Mouse (Mus musculus): ENCODE results near the gene Bex4. TPM values are rescaled to one million over a fixed set of nuclear protein-coding genes. Genes with fewer than 3 reads are reported as not detected.
"Not testable (repeated sequence)": the region's sequence is repeated elsewhere in the genome, so short reads cannot be mapped to it uniquely, and the experiment has no call there.

The Bex4 gene
- polyA plus RNA-seq, 1 experiment, result 22.9 TPM

DNA sequence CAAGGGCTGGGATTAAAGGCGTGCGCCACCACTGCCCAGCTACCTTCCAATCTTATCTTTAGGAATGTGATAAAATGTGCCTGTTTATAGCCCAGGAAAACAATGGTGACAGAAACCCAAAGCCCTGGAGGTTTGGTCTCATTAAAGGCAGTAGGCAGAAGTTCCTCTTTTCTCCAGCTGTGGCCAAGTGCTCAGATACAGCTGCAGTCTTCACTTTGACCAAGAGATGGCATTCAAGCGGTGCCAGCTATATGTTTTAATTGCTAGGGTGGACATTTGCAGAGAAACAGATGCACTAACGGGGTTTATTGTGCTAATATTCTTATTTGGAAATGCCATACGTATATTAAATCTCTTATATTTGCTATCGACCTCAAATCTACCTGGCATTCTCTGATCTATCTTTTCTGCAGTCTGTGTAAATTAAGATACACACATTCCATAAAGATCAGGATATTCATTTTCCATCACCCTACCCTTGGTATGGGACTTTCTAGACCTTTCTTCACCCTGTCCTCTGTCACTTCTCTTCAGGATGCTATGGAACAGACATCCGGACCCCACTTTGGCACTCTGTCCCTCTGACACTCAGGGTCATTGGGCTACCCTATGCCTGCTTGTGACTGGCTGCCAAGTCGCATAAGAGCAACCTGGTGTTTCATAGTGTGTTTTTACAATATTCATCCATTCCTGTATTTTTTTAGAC, 11.6 kb upstream of the Bex4 start:
- peaks cover 1% of the 10 kb centered on the region; the same call in 1 of the 2 replicates for H3K4me1 ChIP-seq (ENCODE audit: control insufficient read depth, insufficient read depth, low read length)
- H3K4me3 ChIP-seq (ENCODE audit: insufficient read depth, low read length), result no peak overlapping the region
- no peak overlapping the region for H3K27ac ChIP-seq (ENCODE audit: insufficient read depth, low read length)
- TF ChIP-seq CTCF (IDR thresholded peaks at IDR 0.05; ENCODE audit: extremely low read depth, insufficient read depth, low read length), result 0 out of 2 replicates have a peak, but pooled peaks have one; percentile 13
- TF ChIP-seq POLR2A (IDR thresholded peaks at IDR 0.05; ENCODE audit: extremely low read depth, insufficient read depth, low read length), result no peak

GRCm38 (mm10) chrX:136127744-136128064, 11.1 kb upstream of the Bex4 start:
- no peak overlapping the region for H3K27ac ChIP-seq (ENCODE audit: insufficient read depth, low read length)
- peak; percentile 59 for TF ChIP-seq CTCF (IDR thresholded peaks at IDR 0.05; ENCODE audit: extremely low read depth, insufficient read depth, low read length)
- no peak for TF ChIP-seq POLR2A (IDR thresholded peaks at IDR 0.05; ENCODE audit: extremely low read depth, insufficient read depth, low read length)

GRCm38 (mm10) chrX:136135559-136135958, 3.2 kb upstream of the Bex4 start:
- H3K4me1 ChIP-seq (ENCODE audit: control insufficient read depth, insufficient read depth, low read length), result no peaks in the 10 kb centered on the region
- TF ChIP-seq CTCF (IDR thresholded peaks at IDR 0.05; ENCODE audit: extremely low read depth, insufficient read depth, low read length) (no peak), POLR2A (IDR thresholded peaks at IDR 0.05; ENCODE audit: extremely low read depth, insufficient read depth, low read length) (no peak)
- H3K27ac ChIP-seq (ENCODE audit: insufficient read depth, low read length), result no peak overlapping the region

More at GRCm38 (mm10) chrX:136127744-136128064, 11.1 kb upstream of the Bex4 start:
- H3K4me1 ChIP-seq (ENCODE audit: control insufficient read depth, insufficient read depth, low read length), result peaks cover 1% of the 10 kb centered on the region; the same call in 1 of the 2 replicates
- no peak overlapping the region for H3K4me3 ChIP-seq (ENCODE audit: insufficient read depth, low read length)

DNA sequence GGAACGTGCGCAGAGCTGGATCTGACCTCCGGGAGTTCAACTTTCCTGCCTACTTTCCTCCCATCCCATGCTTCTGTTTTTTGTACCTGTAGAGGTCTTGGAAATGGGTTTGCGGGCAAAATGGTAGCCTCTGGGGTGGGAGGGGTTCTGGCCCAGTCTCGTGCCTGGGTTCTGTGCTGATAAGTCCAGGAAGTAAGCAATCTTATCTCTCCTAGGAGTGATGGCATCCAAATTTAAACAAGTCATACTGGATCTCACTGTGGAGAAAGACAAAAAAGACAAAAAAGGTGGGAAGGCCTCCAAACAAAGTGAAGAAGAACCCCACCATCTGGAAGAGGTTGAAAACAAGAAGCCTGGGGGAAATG, 826 bp downstream of the Bex4 start:
- H3K27ac ChIP-seq (ENCODE audit: insufficient read depth, low read length); H3K4me1 ChIP-seq (ENCODE audit: control insufficient read depth, insufficient read depth, low read length): not testable (repeated sequence)
- peak overlapping the region; percentile 26; the same call in 1 of the 2 replicates for H3K4me3 ChIP-seq (ENCODE audit: insufficient read depth, low read length)

More at GRCm38 (mm10) chrX:136135559-136135958, 3.2 kb upstream of the Bex4 start:
- H3K4me3 ChIP-seq (ENCODE audit: insufficient read depth, low read length), result no peak overlapping the region

DNA sequence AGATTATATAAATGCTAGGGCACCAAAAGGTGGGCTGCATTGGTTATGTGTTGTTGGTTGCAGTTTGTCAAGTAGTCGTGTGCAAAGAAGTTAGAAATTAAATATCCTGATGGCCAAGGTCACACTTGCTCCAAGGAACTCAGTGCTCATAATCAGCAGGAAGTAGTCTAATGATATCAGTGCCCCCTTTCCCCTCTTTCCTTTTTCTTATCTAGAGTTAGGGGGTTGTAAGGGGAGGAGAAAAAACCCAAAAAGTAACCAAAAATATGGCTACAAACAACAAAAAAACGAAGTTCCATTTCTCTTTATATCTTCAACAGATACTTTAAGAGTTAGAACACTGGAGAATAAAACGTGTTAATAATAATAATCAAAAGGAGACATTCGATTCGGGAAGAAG, 2.6 kb downstream of the Bex4 start:
- H3K4me3 ChIP-seq (ENCODE audit: insufficient read depth, low read length), result no peak overlapping the region
- H3K4me1 ChIP-seq (ENCODE audit: control insufficient read depth, insufficient read depth, low read length), result no peaks in the 10 kb centered on the region
- H3K27ac ChIP-seq (ENCODE audit: insufficient read depth, low read length), result no peak overlapping the region
- TF ChIP-seq POLR2A (IDR thresholded peaks at IDR 0.05; ENCODE audit: extremely low read depth, insufficient read depth, low read length) (no peak), CTCF (IDR thresholded peaks at IDR 0.05; ENCODE audit: extremely low read depth, insufficient read depth, low read length) (no peak)

DNA sequence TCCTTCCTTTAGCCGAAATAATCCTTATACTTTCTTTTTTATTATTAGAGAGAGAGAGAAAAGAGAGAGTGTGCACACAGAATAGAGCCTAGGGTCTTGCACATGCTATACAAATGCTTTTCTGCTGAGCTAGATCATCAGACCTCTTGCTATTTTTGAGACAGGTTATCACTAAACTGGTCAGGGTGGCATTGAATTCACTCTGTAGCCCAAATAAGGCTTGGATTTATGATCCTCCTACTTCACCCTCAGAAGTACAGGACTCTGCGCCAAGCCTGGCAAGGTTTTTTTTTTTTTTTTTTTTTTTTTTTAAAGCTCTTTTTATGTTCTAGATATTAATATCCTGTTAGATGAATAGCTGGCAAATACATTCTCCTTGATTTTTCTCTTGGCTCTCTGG, 4.9 kb downstream of the Bex4 start:
- no peaks in the 10 kb centered on the region for H3K4me1 ChIP-seq (ENCODE audit: control insufficient read depth, insufficient read depth, low read length)
- no peak overlapping the region for H3K4me3 ChIP-seq (ENCODE audit: insufficient read depth, low read length)
- H3K27ac ChIP-seq (ENCODE audit: insufficient read depth, low read length), result no peak overlapping the region
- no peak for TF ChIP-seq POLR2A (IDR thresholded peaks at IDR 0.05; ENCODE audit: extremely low read depth, insufficient read depth, low read length)
- no peak for TF ChIP-seq CTCF (IDR thresholded peaks at IDR 0.05; ENCODE audit: extremely low read depth, insufficient read depth, low read length)

DNA sequence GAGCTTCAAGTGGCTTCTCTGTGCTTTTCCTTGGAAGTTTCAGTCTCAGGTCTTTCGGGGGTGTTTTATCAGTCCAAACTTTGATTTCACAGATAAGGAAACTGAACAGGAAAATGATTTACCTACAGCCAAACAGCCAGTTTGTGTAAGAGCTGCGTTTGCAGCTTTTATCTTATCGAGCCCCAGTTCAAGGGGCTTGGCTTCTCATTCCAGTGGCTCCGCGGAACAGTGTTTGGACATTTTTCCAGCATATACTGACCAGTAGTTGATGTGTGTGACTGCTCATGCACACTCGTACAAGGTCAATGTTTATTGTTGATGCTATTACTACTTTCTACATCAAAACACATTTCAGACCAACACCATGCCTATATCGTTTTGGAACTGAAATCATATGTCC, 5.4 kb downstream of the Bex4 start:
- no peaks in the 10 kb centered on the region for H3K4me1 ChIP-seq (ENCODE audit: control insufficient read depth, insufficient read depth, low read length)
- no peak overlapping the region for H3K27ac ChIP-seq (ENCODE audit: insufficient read depth, low read length)
- H3K4me3 ChIP-seq (ENCODE audit: insufficient read depth, low read length), result no peak overlapping the region
- TF ChIP-seq CTCF (IDR thresholded peaks at IDR 0.05; ENCODE audit: extremely low read depth, insufficient read depth, low read length) (no peak), POLR2A (IDR thresholded peaks at IDR 0.05; ENCODE audit: extremely low read depth, insufficient read depth, low read length) (no peak)

DNA sequence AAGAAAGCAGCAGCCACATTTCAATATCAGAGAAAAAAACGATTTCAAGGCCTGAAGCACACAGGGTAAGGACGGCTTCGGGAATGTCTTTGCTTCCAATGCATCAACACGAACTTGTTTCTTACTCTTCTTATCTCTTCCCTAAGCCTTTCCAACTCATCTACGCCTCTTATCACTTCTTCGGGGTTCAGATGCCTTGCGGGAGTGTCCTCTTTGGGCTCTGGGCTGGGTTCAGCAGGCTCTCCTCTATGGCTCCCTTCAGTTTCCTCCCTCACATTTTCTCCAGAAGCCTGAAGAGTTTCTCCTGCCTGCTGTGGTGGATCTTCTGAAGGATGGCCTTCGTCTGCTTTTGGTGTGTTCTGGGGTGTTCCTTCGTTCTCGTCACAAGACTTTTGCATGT, 31.8 kb downstream of the Bex4 start:
- TF ChIP-seq POLR2A (IDR thresholded peaks at IDR 0.05; ENCODE audit: extremely low read depth, insufficient read depth, low read length) (no peak), CTCF (IDR thresholded peaks at IDR 0.05; ENCODE audit: extremely low read depth, insufficient read depth, low read length) (no peak)
- Histone ChIP-seq H3K4me1 (ENCODE audit: control insufficient read depth, insufficient read depth, low read length) (no peaks in the 10 kb centered on the region), H3K4me3 (ENCODE audit: insufficient read depth, low read length) (no peak overlapping the region; the same call in 1 of the 2 replicates), H3K27ac (ENCODE audit: insufficient read depth, low read length) (no peak overlapping the region)

DNA sequence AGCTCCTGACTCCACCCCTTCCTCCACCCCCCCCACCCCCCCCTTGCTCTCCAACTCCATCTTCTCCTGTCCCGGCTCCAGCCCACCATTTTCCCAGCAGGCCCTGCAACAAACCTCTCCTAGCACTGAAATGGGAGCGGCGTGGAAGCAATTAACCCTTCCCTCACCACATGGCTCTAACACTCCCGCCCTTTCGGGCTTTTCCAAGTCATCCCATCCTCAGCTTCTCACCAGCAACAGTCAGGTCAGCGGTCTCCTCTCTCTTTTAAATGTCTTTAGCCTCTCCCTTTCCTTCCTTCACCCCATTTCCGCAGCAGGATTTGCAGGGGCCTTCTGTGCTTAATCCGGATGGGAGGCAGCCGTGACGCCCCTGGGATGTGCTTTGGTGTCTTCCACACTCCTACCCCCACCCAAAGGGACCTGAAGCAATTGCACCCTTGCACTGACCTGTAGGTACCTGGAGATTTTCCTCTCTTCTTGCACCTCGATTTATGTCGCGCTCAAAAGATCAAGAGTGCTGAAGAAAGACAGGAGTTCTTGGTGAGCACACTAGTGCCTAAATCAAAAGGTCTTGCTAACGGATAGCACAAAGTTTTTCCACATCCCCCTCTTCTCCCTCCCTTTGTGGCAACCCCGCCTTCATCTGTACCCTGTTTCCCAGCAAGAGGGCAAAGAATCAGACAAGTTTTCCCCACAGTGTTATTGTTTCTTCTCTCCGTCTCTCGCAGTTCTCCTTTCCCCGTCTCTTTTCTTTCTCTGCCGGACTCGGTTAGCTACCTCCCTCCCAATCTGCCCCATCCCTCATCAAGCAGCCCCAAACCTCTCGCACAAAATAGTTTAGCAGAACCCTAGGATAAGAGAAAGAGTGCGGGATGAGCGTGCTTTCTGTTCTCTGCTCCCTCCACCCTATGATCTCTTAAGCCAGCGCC, 32.7 kb downstream of the Bex4 start:
- Histone ChIP-seq H3K27ac (ENCODE audit: insufficient read depth, low read length) (peak overlapping the region; percentile 64), H3K4me1 (ENCODE audit: control insufficient read depth, insufficient read depth, low read length) (no peaks in the 10 kb centered on the region), H3K4me3 (ENCODE audit: insufficient read depth, low read length) (peak overlapping the region; percentile 78)
- no peak for TF ChIP-seq POLR2A (IDR thresholded peaks at IDR 0.05; ENCODE audit: extremely low read depth, insufficient read depth, low read length)
- TF ChIP-seq CTCF (IDR thresholded peaks at IDR 0.05; ENCODE audit: extremely low read depth, insufficient read depth, low read length), result no peak

GRCm38 (mm10) chrX:136172118-136172551, 33.3 kb downstream of the Bex4 start, which contains the start of gene Tceal8:
Tceal8 (minus strand) TSS chrX:136172342.
- Histone ChIP-seq H3K4me1 (ENCODE audit: control insufficient read depth, insufficient read depth, low read length) (no peaks in the 10 kb centered on the region), H3K4me3 (ENCODE audit: insufficient read depth, low read length) (peak within 1 kb of the TSS; percentile 78), H3K27ac (ENCODE audit: insufficient read depth, low read length) (peak within 1 kb of the TSS; percentile 64)
- TF ChIP-seq CTCF (IDR thresholded peaks at IDR 0.05; ENCODE audit: extremely low read depth, insufficient read depth, low read length) (no peak), POLR2A (IDR thresholded peaks at IDR 0.05; ENCODE audit: extremely low read depth, insufficient read depth, low read length) (peak; percentile 94)

Measured in cortical plate, adult 2 months (tissue).